1 mouse cellular context compared by ENCODE assay signal in genomic region chr10:81289278-81289677, GRCm38 (mm10).
TF ChIP-seq lines count a peak whose summit lies in the region.

No protein-coding gene starts in this region.

TF ChIP-seq in MEL, 35 proteins besides CTCF, POLR2A, EP300 and RAD21:
- TF ChIP-seq ETS1 (IDR thresholded peaks at IDR 0.05; ENCODE audit: low read depth, low read length), result no peak
- TF ChIP-seq MAZ (IDR thresholded peaks at IDR 0.05; ENCODE audit: low read depth, low read length), result peak; percentile 49; the same call in 1 of the 2 replicates
- TF ChIP-seq SMC3 (IDR thresholded peaks at IDR 0.05; ENCODE audit: low read depth, low read length), result peak; percentile 86
- peak; percentile 28; the same call in 1 of the 2 replicates for TF ChIP-seq SIN3A (IDR thresholded peaks at IDR 0.05; ENCODE audit: low read length)
- peak; percentile 46; the same call in 1 of the 2 replicates for TF ChIP-seq ZC3H11A (IDR thresholded peaks at IDR 0.05; ENCODE audit: low read depth, low read length)
- TF ChIP-seq JUND (IDR thresholded peaks at IDR 0.05; ENCODE audit: low read depth, low read length), result no peak
- no peak for TF ChIP-seq CHD1 (IDR thresholded peaks at IDR 0.05; ENCODE audit: low read depth, low read length)
- no peak for TF ChIP-seq TBP (IDR thresholded peaks at IDR 0.05; ENCODE audit: low read depth, low read length)
- no peak for TF ChIP-seq TAL1 (IDR thresholded peaks at IDR 0.05; ENCODE audit: low read length)
